Mouse (Mus musculus) C2C12 (cell line): ENCODE measurements around the gene Uvssa.

ENCODE experiments used
- CEBPB ChIP-seq: IDR thresholded peaks from one replicate; pipeline ENCODE4 v1.6.1; 2011; ENCODE audit warnings: low read depth, mild to moderate bottlenecking, control low read depth, moderate library complexity
- CTCF ChIP-seq: IDR thresholded peaks from one replicate; pipeline ENCODE4 v1.5.1; 2011; ENCODE audit not compliant: control insufficient read depth, insufficient read depth, insufficient read length
- FOSL1 ChIP-seq: IDR thresholded peaks from one replicate; pipeline ENCODE4 v1.8.0; 2011; ENCODE audit warnings: mild to moderate bottlenecking, low read length; ENCODE audit not compliant: poor library complexity, insufficient read depth, severe bottlenecking
- MAX ChIP-seq: IDR thresholded peaks from one replicate; pipeline ENCODE4 v1.6.1; 2011; ENCODE audit warnings: mild to moderate bottlenecking, control low read depth
- MYOG ChIP-seq: IDR thresholded peaks from one replicate; pipeline ENCODE4 v1.6.1; 2011; ENCODE audit not compliant: control insufficient read depth, insufficient read length; ENCODE audit errors: extremely low read depth
- USF1 ChIP-seq: IDR thresholded peaks from one replicate; pipeline ENCODE4 v1.6.1; 2011; ENCODE audit warnings: low read depth, mild to moderate bottlenecking, control low read depth, moderate library complexity

DNA sequence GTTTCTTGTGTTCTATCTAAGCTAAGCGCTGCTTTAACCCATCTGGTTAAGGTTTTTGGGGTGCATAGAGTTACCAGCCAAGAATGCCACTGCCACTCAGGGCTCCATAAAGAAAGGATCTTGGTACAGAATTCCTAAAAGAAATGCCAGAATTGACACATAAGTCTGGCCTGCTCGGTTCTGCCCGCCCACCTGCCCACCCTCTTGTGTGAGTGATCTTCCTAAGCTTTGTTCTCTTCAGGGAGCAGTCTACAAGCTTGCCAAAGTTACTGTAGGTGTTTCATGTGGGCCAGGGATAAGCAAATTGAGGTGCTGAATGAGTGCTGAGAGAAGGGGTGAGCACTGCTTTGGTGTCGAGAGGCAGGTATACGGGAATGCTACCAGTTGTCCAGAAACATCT is 15.1 kb upstream of the Uvssa start:
- no peak for TF ChIP-seq CTCF
- TF ChIP-seq MAX, result no peak
- TF ChIP-seq USF1, result no peak
- TF ChIP-seq MYOG, result no peak
- TF ChIP-seq CEBPB, result no peak
- no peak for TF ChIP-seq FOSL1
